Mouse (Mus musculus) adrenal gland, adult (tissue): Measurements from ENCODE around the gene Ppm1n.

Experiments
- DNase-seq, 2 experiments: peaks; one replicate each; pipeline ENCODE4 v3.0.0; 2022 to 2023; ENCODE audit warnings: low spot score in 1 of 2; ENCODE audit not compliant: inconsistent age in 2 of 2

Ppm1n gene

GRCm38 (mm10) chr7:19307739-19308453 lies 28.0 kb upstream of the Ppm1n start:
- DNase-seq, result peak; percentile 77 to 85

- DNase-seq, result peak in 1 of 2 experiments; percentile 61
These were observed 27.2 kb upstream of the Ppm1n start for GRCm38 (mm10) chr7:19306819-19307738.

GRCm38 (mm10) chr7:19305796-19306765 lies 26.2 kb upstream of the Ppm1n start:
- DNase-seq, result no peak

- DNase-seq, result no peak
These were observed 25.5 kb upstream of the Ppm1n start for GRCm38 (mm10) chr7:19305413-19305735.

- peak in 1 of 2 experiments; percentile 34 for DNase-seq
These were observed 24.9 kb upstream of the Ppm1n start for GRCm38 (mm10) chr7:19304501-19305412.

GRCm38 (mm10) chr7:19303770-19304169 lies 23.9 kb upstream of the Ppm1n start:
- peak; percentile 75 to 90 for DNase-seq

- DNase-seq, result no peak
These were observed 23.1 kb upstream of the Ppm1n start for GRCm38 (mm10) chr7:19303046-19303305.

GRCm38 (mm10) chr7:19302264-19303045 lies 22.6 kb upstream of the Ppm1n start:
- no peak for DNase-seq

GRCm38 (mm10) chr7:19301461-19302263 lies 21.8 kb upstream of the Ppm1n start:
- peak in 1 of 2 experiments; percentile 39 for DNase-seq

GRCm38 (mm10) chr7:19300501-19301421 lies 20.9 kb upstream of the Ppm1n start:
- peak; percentile 75 to 93 for DNase-seq

- DNase-seq, result peak in 1 of 2 experiments; percentile 81
These were observed 19.3 kb upstream of the Ppm1n start for GRCm38 (mm10) chr7:19299194-19299593.

GRCm38 (mm10) chr7:19297794-19298193 lies 17.9 kb upstream of the Ppm1n start:
- DNase-seq, result no peak

- no peak for DNase-seq
These were observed 17.2 kb upstream of the Ppm1n start for GRCm38 (mm10) chr7:19297034-19297433.

GRCm38 (mm10) chr7:19295503-19296185 lies 15.8 kb upstream of the Ppm1n start:
- DNase-seq, result peak; percentile 94 to 99

- peak in 1 of 2 experiments; percentile 61 for DNase-seq
These were observed 11.2 kb upstream of the Ppm1n start for GRCm38 (mm10) chr7:19290969-19291596.

GRCm38 (mm10) chr7:19284763-19285162 lies 4.9 kb upstream of the Ppm1n start:
- DNase-seq, result peak in 1 of 2 experiments; percentile 79
